ENCODE assay signal across 15 mouse cellular contexts in the genomic region with DNA sequence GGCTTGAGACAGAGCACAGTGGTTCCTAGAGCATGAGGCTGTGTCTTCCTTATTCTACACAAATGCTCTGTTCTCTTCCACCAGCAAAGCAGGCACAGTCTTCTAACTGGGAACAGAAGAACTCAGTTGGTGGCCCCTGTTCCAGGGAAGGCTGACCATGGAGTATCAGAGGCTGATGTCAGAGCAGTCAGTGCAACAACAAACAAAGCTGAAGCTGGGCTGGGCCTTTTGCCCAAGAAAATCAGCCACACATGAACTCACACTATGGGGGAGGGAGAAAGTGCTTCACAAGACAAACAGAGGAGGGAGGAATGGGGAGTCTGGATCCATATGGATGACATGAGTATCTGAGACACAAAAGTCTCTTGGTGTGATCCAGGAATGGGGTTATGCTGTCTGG. TPM values are rescaled to one million over a fixed set of nuclear protein-coding genes. Genes with fewer than 3 reads are reported as not detected.
A peak's percentile ranks its signal among the peaks of the same experiment; 100 is the strongest.
DNase-seq lines count a peak whose midpoint lies in the region; ATAC-seq and TF ChIP-seq lines count a peak whose summit lies in the region.
"Had no signal": no experiment of that assay in that cellular context is flagged by ENCODE, and none has a peak within 500 bp of the region (broad histone marks: within the 10 kb centered on the region; RNA-seq: fewer than 3 reads in every experiment).

No protein-coding gene starts in this region.

- no peaks in the 10 kb centered on the region for H3K4me1 ChIP-seq in heart, embryonic 16.5 days (ENCODE audit: control insufficient read depth, insufficient read depth, low read length)
- H3K4me1 ChIP-seq in heart, embryonic 11.5 days (ENCODE audit: control insufficient read depth, insufficient read depth, low read length), result no peaks in the 10 kb centered on the region
- H3K4me1 ChIP-seq in hindbrain, postnatal 0 days (ENCODE audit: insufficient read depth, low read length), result no peaks in the 10 kb centered on the region
- H3K4me1 ChIP-seq: embryonic facial prominence, embryonic 13.5 days had no signal

- H3K9me3 ChIP-seq in heart, embryonic 16.5 days (replicated peaks; ENCODE audit: control insufficient read depth, low read length), result no peaks in the 10 kb centered on the region
- H3K9me3 ChIP-seq in heart, embryonic 11.5 days (replicated peaks; ENCODE audit: control insufficient read depth, low read length), result no peaks in the 10 kb centered on the region
- no peaks in the 10 kb centered on the region for H3K9me3 ChIP-seq in hindbrain, postnatal 0 days (ENCODE audit: low read length)
- H3K9me3 ChIP-seq: embryonic facial prominence, embryonic 13.5 days had no signal

- peak; percentile 9 for DNase-seq in kidney, postnatal 14 days
- no peak for DNase-seq in kidney, adult 9 months
- DNase-seq in Muller cell, postnatal 12 days (ENCODE audit: inconsistent ontology term), result peak; percentile 75
- DNase-seq in hindbrain, postnatal 0 days (ENCODE audit: low spot score), result peak; percentile 69
- DNase-seq in yolk sac, embryonic 10.5 days (ENCODE audit: low spot score), result no peak
- no peak for DNase-seq in testis, postnatal 14 days (ENCODE audit: low spot score)
- DNase-seq: heart, adult 2 months; spleen, adult 18-20 months; thymus, postnatal 4 days had no signal

- H3K4me2 ChIP-seq in heart, embryonic 16.5 days (ENCODE audit: low read depth, low read length), result no peak overlapping the region
- H3K4me2 ChIP-seq in heart, embryonic 11.5 days, result no peak overlapping the region
- no peak overlapping the region for H3K4me2 ChIP-seq in hindbrain, postnatal 0 days (ENCODE audit: low read depth, low read length)
- H3K4me2 ChIP-seq: embryonic facial prominence, embryonic 13.5 days had no signal

- no peaks in the 10 kb centered on the region for H3K36me3 ChIP-seq in heart, embryonic 16.5 days (ENCODE audit: control insufficient read depth, insufficient read depth)
- H3K36me3 ChIP-seq in heart, embryonic 11.5 days (ENCODE audit: control insufficient read depth, insufficient read depth, low read length), result no peaks in the 10 kb centered on the region
- no peaks in the 10 kb centered on the region for H3K36me3 ChIP-seq in hindbrain, postnatal 0 days (ENCODE audit: insufficient read depth, low read length)
- H3K36me3 ChIP-seq: embryonic facial prominence, embryonic 13.5 days had no signal

- no peak overlapping the region for H3K4me3 ChIP-seq in heart, embryonic 16.5 days (ENCODE audit: low read length)
- no peak overlapping the region for H3K4me3 ChIP-seq in heart, embryonic 11.5 days (ENCODE audit: low read depth, low read length)
- no peak overlapping the region for H3K4me3 ChIP-seq in hindbrain, postnatal 0 days (ENCODE audit: low read length)
- H3K4me3 ChIP-seq: embryonic facial prominence, embryonic 13.5 days; heart, adult 2 months; myocyte had no signal

- H3K27ac ChIP-seq in heart, embryonic 16.5 days (ENCODE audit: low read length), result no peak overlapping the region
- H3K27ac ChIP-seq in heart, embryonic 11.5 days (ENCODE audit: low read depth, low read length), result no peak overlapping the region
- H3K27ac ChIP-seq in hindbrain, postnatal 0 days, result no peak overlapping the region
- H3K27ac ChIP-seq: embryonic facial prominence, embryonic 13.5 days; heart, adult 2 months; stomach, postnatal 0 days had no signal

- ATAC-seq in heart, embryonic 16.5 days (replicated peaks; ENCODE audit: extremely low read depth, insufficient read depth, low FRiP score), result 0 out of 2 replicates have a peak, but pooled peaks have one; percentile 28
- no peak for ATAC-seq in heart, embryonic 11.5 days (replicated peaks; ENCODE audit: insufficient number of reproducible peaks, low FRiP score, low TSS enrichment)
- peak; percentile 90 for ATAC-seq in hindbrain, postnatal 0 days
- ATAC-seq: Patski had no signal

- no peaks in the 10 kb centered on the region for H3K27me3 ChIP-seq in heart, embryonic 16.5 days (ENCODE audit: control insufficient read depth, insufficient read depth, low read length)
- no peaks in the 10 kb centered on the region for H3K27me3 ChIP-seq in heart, embryonic 11.5 days (ENCODE audit: control insufficient read depth, insufficient read depth, low read length)
- no peaks in the 10 kb centered on the region for H3K27me3 ChIP-seq in hindbrain, postnatal 0 days (ENCODE audit: insufficient read depth, low read length)
- H3K27me3 ChIP-seq: embryonic facial prominence, embryonic 13.5 days had no signal

- no peak overlapping the region for H3K9ac ChIP-seq in heart, embryonic 16.5 days (ENCODE audit: low read length)
- no peak overlapping the region for H3K9ac ChIP-seq in heart, embryonic 11.5 days (ENCODE audit: low read depth, low read length)
- no peak overlapping the region for H3K9ac ChIP-seq in hindbrain, postnatal 0 days (replicated peaks; ENCODE audit: low read length)
- H3K9ac ChIP-seq: embryonic facial prominence, embryonic 13.5 days had no signal

- TF ChIP-seq CTCF in hindbrain, postnatal 0 days (IDR thresholded peaks at IDR 0.05; ENCODE audit: low read depth), result no peak

RNA-seq across cellular contexts. Expression of gene Rarb, which starts 56.2 kb away (rescaled TPM):
- 9.3 and 11.8 TPM in 2 replicates for polyA plus RNA-seq in heart, embryonic 16.5 days (2015; fragmentation: Nextera tagmentation; extraction: Ambion mirVana)
- 18.1 and 18.9 TPM in 2 replicates for polyA plus RNA-seq in heart, embryonic 11.5 days (2014; fragmentation: Nextera tagmentation; extraction: Ambion mirVana)
- 13.7 and 18.0 TPM in 2 replicates for total RNA-seq in hindbrain, postnatal 0 days (2014; rRNA removed)
- polyA plus RNA-seq in hindbrain, postnatal 0 days (2015; fragmentation: Nextera tagmentation; extraction: Ambion mirVana), result 9.6 and 9.7 TPM in 2 replicates

Comparison
In these comparisons a context has a peak if more than half of its experiments do, and no peak if none do; other contexts are left out.
1. DNase-seq: peak in kidney, postnatal 14 days (single experiment), Muller cell, postnatal 12 days (single experiment) and hindbrain, postnatal 0 days (single experiment); none in kidney, adult 9 months (single experiment), yolk sac, embryonic 10.5 days (single experiment) and testis, postnatal 14 days (single experiment).